Mouse (Mus musculus) stomach, embryonic 14.5 days (tissue): ENCODE measurements at regions not wholly inside any gene's neighbourhood (a gene's known extent, or its start where the extent isn't known, plus 50 kb on each side); places are given as distances from the start of the nearest gene placed in this dataset.

Experiments
- ATAC-seq: fragments of 200-750 bp; cut with Nextera tagmentation; 2 replicates; pipeline ENCODE4 v1.8.0; 2017; ENCODE audit warnings: low read depth, moderate TSS enrichment; ENCODE audit not compliant: insufficient number of reproducible peaks, insufficient read depth, low FRiP score
- H3K27ac ChIP-seq: fragments of 300-500 bp; sonication (generic); 2 replicates; pipeline ENCODE4 v1.5.1; 2014; ENCODE audit warnings: mild to moderate bottlenecking, low read length, moderate library complexity, mixed read lengths
- H3K27me3 ChIP-seq: fragments of 300-500 bp; sonication (generic); 2 replicates; pipeline ENCODE4 v1.6.1; 2014; ENCODE audit warnings: low read length, control low read depth, mixed read lengths; ENCODE audit not compliant: control insufficient read depth, insufficient read depth
- H3K36me3 ChIP-seq: fragments of 300-500 bp; sonication (generic); 2 replicates; pipeline ENCODE4 v1.6.1; 2014; ENCODE audit warnings: mild to moderate bottlenecking, control low read depth, low read length, moderate library complexity, mixed read lengths; ENCODE audit not compliant: control insufficient read depth, insufficient read depth
- H3K4me1 ChIP-seq: fragments of 300-500 bp; sonication (generic); 2 replicates; pipeline ENCODE4 v1.6.1; 2014; ENCODE audit warnings: low read length, control low read depth, mixed read lengths; ENCODE audit not compliant: control insufficient read depth, insufficient read depth
- H3K4me2 ChIP-seq: fragments of 300-500 bp; sonication (generic); replicated peaks from 2 replicates; pipeline ENCODE4 v1.6.1; 2014; ENCODE audit warnings: low read depth, low read length, control low read depth
- H3K4me3 ChIP-seq: fragments of 300-500 bp; sonication (generic); 2 replicates; pipeline ENCODE4 v1.5.1; 2014; ENCODE audit warnings: low read depth, low read length, control low read depth
- H3K9ac ChIP-seq: fragments of 300-500 bp; sonication (generic); replicated peaks from 2 replicates; pipeline ENCODE4 v1.6.1; 2014; ENCODE audit warnings: low read depth, mild to moderate bottlenecking, control low read depth, low read length, moderate library complexity, mixed read lengths
- H3K9me3 ChIP-seq: fragments of 300-500 bp; sonication (generic); 2 replicates; pipeline ENCODE4 v1.6.1; 2016; ENCODE audit warnings: low read depth, low read length, control low read depth; ENCODE audit not compliant: control insufficient read depth

DNA sequence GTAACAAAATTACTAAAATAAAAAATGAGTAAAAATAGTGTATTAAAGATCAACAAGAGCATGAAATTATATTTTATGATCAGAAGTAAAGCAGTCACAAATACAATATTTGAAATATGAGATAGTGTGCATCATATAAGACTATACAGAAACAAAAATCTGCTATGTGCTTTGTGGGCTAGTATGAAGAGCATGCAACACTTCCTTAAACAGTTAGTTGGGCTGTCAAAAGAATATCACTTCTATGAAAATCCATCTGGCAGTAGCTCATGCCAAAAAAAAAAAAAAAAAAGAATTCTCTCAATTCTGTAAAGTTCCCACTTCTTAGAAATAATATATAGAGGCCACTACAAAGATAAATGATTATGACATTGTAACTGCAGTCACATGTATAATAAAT lies 53.0 kb upstream of the Gm4301 start:
- Histone ChIP-seq H3K36me3 (no peaks in the 10 kb centered on the region), H3K27ac (no peak overlapping the region), H3K4me3 (no peak overlapping the region), H3K4me1 (no peaks in the 10 kb centered on the region), H3K9ac (no peak overlapping the region), H3K9me3 (no peaks in the 10 kb centered on the region), H3K4me2 (no peak overlapping the region), H3K27me3 (no peaks in the 10 kb centered on the region)
- ATAC-seq: no peak
